Mouse (Mus musculus): ENCODE data around the gene Glis2.

DNA sequence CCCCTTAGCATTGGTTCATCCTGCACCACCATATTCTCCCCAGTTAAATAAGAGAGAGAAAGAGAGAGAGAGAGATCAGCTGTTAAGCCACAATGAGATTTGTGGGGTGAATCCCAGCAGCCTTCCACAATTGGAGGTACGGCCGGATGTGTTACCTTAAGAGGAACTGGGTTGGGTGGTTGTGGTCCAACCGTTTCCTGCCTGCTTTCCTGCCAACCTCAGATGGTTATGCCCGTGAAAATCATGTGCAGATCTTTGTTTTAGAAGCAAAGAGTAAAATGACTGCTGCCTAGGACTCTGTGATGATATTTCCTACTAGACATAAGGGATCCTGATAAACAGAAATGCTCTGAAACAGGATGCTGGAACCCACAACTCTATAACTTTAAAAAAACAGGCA, 79.6 kb downstream of the Glis2 start:
- TF ChIP-seq TAL1 (IDR thresholded peaks at IDR 0.05; ENCODE audit: low read length) = no peak
- no peak for TF ChIP-seq GATA1 (IDR thresholded peaks at IDR 0.05; ENCODE audit: low read length)
